Mouse (Mus musculus) hindbrain, embryonic 13.5 days (tissue): ENCODE measurements at regions not wholly inside any gene's neighbourhood (a gene's known extent, or its start where the extent isn't known, plus 50 kb on each side); places are given as distances from the start of the nearest gene placed in this dataset.

Experiments used
- ATAC-seq: fragments of 200-750 bp; cut with Nextera tagmentation; 2 replicates; pipeline ENCODE4 v1.8.0; 2017; ENCODE audit warnings: moderate TSS enrichment; ENCODE audit not compliant: low FRiP score
- H3K27ac ChIP-seq: fragments of 300-500 bp; sonication (generic); 2 replicates; pipeline ENCODE4 v1.5.1; 2015; ENCODE audit warnings: inconsistent platforms, mild to moderate bottlenecking, moderate library complexity
- H3K27me3 ChIP-seq: fragments of 300-500 bp; sonication (generic); 2 replicates; pipeline ENCODE4 v1.6.1; 2015; ENCODE audit warnings: mild to moderate bottlenecking, inconsistent platforms
- H3K36me3 ChIP-seq: fragments of 300-500 bp; sonication (generic); 2 replicates; pipeline ENCODE4 v1.6.1; 2015; ENCODE audit warnings: mild to moderate bottlenecking, inconsistent platforms
- H3K4me1 ChIP-seq: fragments of 300-500 bp; sonication (generic); replicated peaks from 2 replicates; pipeline ENCODE4 v1.6.1; 2015; ENCODE audit warnings: inconsistent platforms
- H3K4me2 ChIP-seq: fragments of 300-500 bp; sonication (generic); 2 replicates; pipeline ENCODE4 v1.6.1; 2015; ENCODE audit warnings: inconsistent platforms, mild to moderate bottlenecking, moderate library complexity
- H3K4me3 ChIP-seq: fragments of 300-500 bp; sonication (generic); 2 replicates; pipeline ENCODE4 v1.5.1; 2015; ENCODE audit warnings: mild to moderate bottlenecking, inconsistent platforms
- H3K9ac ChIP-seq: fragments of 300-500 bp; sonication (generic); 2 replicates; pipeline ENCODE4 v1.6.1; 2015; ENCODE audit warnings: mild to moderate bottlenecking, inconsistent platforms
- H3K9me3 ChIP-seq: fragments of 300-500 bp; sonication (generic); 2 replicates; pipeline ENCODE4 v1.6.1; 2016; ENCODE audit warnings: inconsistent platforms
- WGBS: fragments of 180-500 bp; shearing (Covaris S2); methylation state at CpG from one replicate; pipeline ENCODE4 v1.1.7; 2015; 5-methylcytosine and 5-hydroxymethylcytosine counted together

GRCm38 (mm10) chr14:9338220-9338619, 672.2 kb upstream of the 4930452B06Rik start:
- Histone ChIP-seq H3K36me3 (no peaks in the 10 kb centered on the region), H3K4me2 (no peak overlapping the region), H3K4me1 (no peaks in the 10 kb centered on the region), H3K27me3 (no peaks in the 10 kb centered on the region), H3K4me3 (no peak overlapping the region), H3K9ac (no peak overlapping the region), H3K27ac (no peak overlapping the region), H3K9me3 (no peaks in the 10 kb centered on the region)
- ATAC-seq, result no peak
- 83% methylated on average over 3 of the region's 3 CpGs for WGBS

GRCm38 (mm10) chr14:9337107-9337506, 671.1 kb upstream of the 4930452B06Rik start:
- no peak overlapping the region for H3K4me3 ChIP-seq
- H3K4me2 ChIP-seq, result no peak overlapping the region
- H3K36me3 ChIP-seq, result no peaks in the 10 kb centered on the region
- ATAC-seq, result peak; percentile 74
- H3K9me3 ChIP-seq, result no peaks in the 10 kb centered on the region
- no peak overlapping the region for H3K27ac ChIP-seq
- WGBS, result 47% methylated on average over 3 of the region's 3 CpGs
- no peaks in the 10 kb centered on the region for H3K27me3 ChIP-seq
- no peaks in the 10 kb centered on the region for H3K4me1 ChIP-seq
- H3K9ac ChIP-seq, result no peak overlapping the region

GRCm38 (mm10) chr14:9331593-9331992, 665.6 kb upstream of the 4930452B06Rik start:
- no peaks in the 10 kb centered on the region for H3K9me3 ChIP-seq
- H3K9ac ChIP-seq, result no peak overlapping the region
- H3K4me1 ChIP-seq, result 0 out of 2 replicates have a peak, but pooled peaks cover 7% of the 10 kb centered on the region
- no peak overlapping the region for H3K27ac ChIP-seq
- no peak overlapping the region for H3K4me2 ChIP-seq
- H3K36me3 ChIP-seq, result no peaks in the 10 kb centered on the region
- WGBS, result 32% methylated on average over 3 of the region's 3 CpGs
- H3K4me3 ChIP-seq, result no peak overlapping the region
- H3K27me3 ChIP-seq, result no peaks in the 10 kb centered on the region
- ATAC-seq, result no peak

- no peak for ATAC-seq
- Histone ChIP-seq H3K27ac (no peak overlapping the region), H3K27me3 (no peaks in the 10 kb centered on the region), H3K9ac (no peak overlapping the region), H3K36me3 (no peaks in the 10 kb centered on the region), H3K4me3 (no peak overlapping the region), H3K9me3 (no peaks in the 10 kb centered on the region), H3K4me2 (no peak overlapping the region), H3K4me1 (0 out of 2 replicates have a peak, but pooled peaks cover 7% of the 10 kb centered on the region)
Measured at GRCm38 (mm10) chr14:9330767-9331166, 664.7 kb upstream of the 4930452B06Rik start.

GRCm38 (mm10) chr14:9329839-9330485, 663.9 kb upstream of the 4930452B06Rik start:
- peak; percentile 83 for ATAC-seq
- Histone ChIP-seq H3K36me3 (no peaks in the 10 kb centered on the region), H3K27me3 (no peaks in the 10 kb centered on the region), H3K9me3 (no peaks in the 10 kb centered on the region), H3K4me2 (no peak overlapping the region), H3K27ac (0 out of 2 replicates have a peak overlapping the region, but pooled peaks have one; percentile 36), H3K4me1 (0 out of 2 replicates have a peak, but pooled peaks cover 7% of the 10 kb centered on the region), H3K4me3 (no peak overlapping the region), H3K9ac (no peak overlapping the region)
- WGBS, result 58% methylated on average over 12 of the region's 12 CpGs

- Histone ChIP-seq H3K4me3 (no peak overlapping the region), H3K27ac (no peak overlapping the region), H3K9ac (no peak overlapping the region), H3K36me3 (no peaks in the 10 kb centered on the region), H3K9me3 (no peaks in the 10 kb centered on the region), H3K4me2 (no peak overlapping the region), H3K4me1 (0 out of 2 replicates have a peak, but pooled peaks cover 7% of the 10 kb centered on the region), H3K27me3 (no peaks in the 10 kb centered on the region)
- ATAC-seq, result no peak
- 83% methylated on average over 1 of the region's 1 CpGs for WGBS
Measured at GRCm38 (mm10) chr14:9327344-9327743, 661.3 kb upstream of the 4930452B06Rik start.

- H3K9ac ChIP-seq, result no peak overlapping the region
- no peak overlapping the region for H3K4me2 ChIP-seq
- no peak overlapping the region for H3K4me3 ChIP-seq
- no peaks in the 10 kb centered on the region for H3K36me3 ChIP-seq
- 76% methylated on average over 4 of the region's 4 CpGs for WGBS
- no peaks in the 10 kb centered on the region for H3K4me1 ChIP-seq
- no peak overlapping the region for H3K27ac ChIP-seq
- ATAC-seq, result no peak
- H3K9me3 ChIP-seq, result no peaks in the 10 kb centered on the region
- H3K27me3 ChIP-seq, result no peaks in the 10 kb centered on the region
Measured at GRCm38 (mm10) chr14:9319842-9320241, 653.8 kb upstream of the 4930452B06Rik start.

GRCm38 (mm10) chr14:9318796-9319465, 652.9 kb upstream of the 4930452B06Rik start:
- WGBS, result 87% methylated on average over 2 of the region's 2 CpGs
- no peaks in the 10 kb centered on the region for H3K9me3 ChIP-seq
- H3K4me1 ChIP-seq, result no peaks in the 10 kb centered on the region
- no peak overlapping the region for H3K4me3 ChIP-seq
- no peak overlapping the region for H3K9ac ChIP-seq
- H3K27ac ChIP-seq, result no peak overlapping the region
- H3K36me3 ChIP-seq, result no peaks in the 10 kb centered on the region
- ATAC-seq, result no peak
- no peak overlapping the region for H3K4me2 ChIP-seq
- H3K27me3 ChIP-seq, result no peaks in the 10 kb centered on the region

- no peaks in the 10 kb centered on the region for H3K27me3 ChIP-seq
- no peaks in the 10 kb centered on the region for H3K4me1 ChIP-seq
- no peaks in the 10 kb centered on the region for H3K9me3 ChIP-seq
- WGBS, result 80% methylated on average over 3 of the region's 3 CpGs
- no peak overlapping the region for H3K9ac ChIP-seq
- no peak for ATAC-seq
- no peak overlapping the region for H3K4me2 ChIP-seq
- no peaks in the 10 kb centered on the region for H3K36me3 ChIP-seq
- no peak overlapping the region for H3K4me3 ChIP-seq
- H3K27ac ChIP-seq, result no peak overlapping the region
Measured at GRCm38 (mm10) chr14:9315224-9315623, 649.2 kb upstream of the 4930452B06Rik start.

- no peak overlapping the region for H3K4me2 ChIP-seq
- no peak overlapping the region for H3K4me3 ChIP-seq
- no peak overlapping the region for H3K9ac ChIP-seq
- no peaks in the 10 kb centered on the region for H3K4me1 ChIP-seq
- no peaks in the 10 kb centered on the region for H3K9me3 ChIP-seq
- no peak overlapping the region for H3K27ac ChIP-seq
- 87% methylated on average over 1 of the region's 1 CpGs for WGBS
- ATAC-seq, result no peak
- no peaks in the 10 kb centered on the region for H3K36me3 ChIP-seq
- H3K27me3 ChIP-seq, result no peaks in the 10 kb centered on the region
Measured at GRCm38 (mm10) chr14:9296145-9296544, 630.1 kb upstream of the 4930452B06Rik start.

- no peak overlapping the region for H3K9ac ChIP-seq
- H3K27me3 ChIP-seq, result no peaks in the 10 kb centered on the region
- no peaks in the 10 kb centered on the region for H3K36me3 ChIP-seq
- no peak for ATAC-seq
- no peaks in the 10 kb centered on the region for H3K4me1 ChIP-seq
- H3K4me3 ChIP-seq, result no peak overlapping the region
- no peaks in the 10 kb centered on the region for H3K9me3 ChIP-seq
- no peak overlapping the region for H3K4me2 ChIP-seq
- 79% methylated on average over 2 of the region's 2 CpGs for WGBS
- no peak overlapping the region for H3K27ac ChIP-seq
Measured at GRCm38 (mm10) chr14:9294555-9294954, 628.5 kb upstream of the 4930452B06Rik start.

- H3K4me3 ChIP-seq, result no peak overlapping the region
- no peak overlapping the region for H3K4me2 ChIP-seq
- WGBS, result 85% methylated on average over 1 of the region's 1 CpGs
- no peak overlapping the region for H3K9ac ChIP-seq
- ATAC-seq, result no peak
- H3K9me3 ChIP-seq, result no peaks in the 10 kb centered on the region
- H3K27me3 ChIP-seq, result no peaks in the 10 kb centered on the region
- no peak overlapping the region for H3K27ac ChIP-seq
- no peaks in the 10 kb centered on the region for H3K4me1 ChIP-seq
- H3K36me3 ChIP-seq, result no peaks in the 10 kb centered on the region
Measured at GRCm38 (mm10) chr14:9288103-9288502, 622.1 kb upstream of the 4930452B06Rik start.

- Histone ChIP-seq H3K27me3 (no peaks in the 10 kb centered on the region), H3K4me2 (no peak overlapping the region), H3K4me1 (no peaks in the 10 kb centered on the region), H3K4me3 (no peak overlapping the region), H3K9me3 (no peaks in the 10 kb centered on the region), H3K9ac (no peak overlapping the region), H3K27ac (no peak overlapping the region), H3K36me3 (no peaks in the 10 kb centered on the region)
- ATAC-seq, result 0 out of 2 replicates have a peak, but pooled peaks have one; percentile 52
- WGBS, result 86% methylated on average over 7 of the region's 7 CpGs
Measured at GRCm38 (mm10) chr14:9285606-9286002, 619.6 kb upstream of the 4930452B06Rik start.
